Mouse (Mus musculus): ENCODE data around the gene Sulf2. TPM values are rescaled to one million over a fixed set of nuclear protein-coding genes. Genes with fewer than 3 reads are reported as not detected.
A peak's percentile ranks its signal among the peaks of the same experiment; 100 is the strongest.

Gene Sulf2
- total and polyA plus RNA-seq, 3 experiments, result not detected

DNA sequence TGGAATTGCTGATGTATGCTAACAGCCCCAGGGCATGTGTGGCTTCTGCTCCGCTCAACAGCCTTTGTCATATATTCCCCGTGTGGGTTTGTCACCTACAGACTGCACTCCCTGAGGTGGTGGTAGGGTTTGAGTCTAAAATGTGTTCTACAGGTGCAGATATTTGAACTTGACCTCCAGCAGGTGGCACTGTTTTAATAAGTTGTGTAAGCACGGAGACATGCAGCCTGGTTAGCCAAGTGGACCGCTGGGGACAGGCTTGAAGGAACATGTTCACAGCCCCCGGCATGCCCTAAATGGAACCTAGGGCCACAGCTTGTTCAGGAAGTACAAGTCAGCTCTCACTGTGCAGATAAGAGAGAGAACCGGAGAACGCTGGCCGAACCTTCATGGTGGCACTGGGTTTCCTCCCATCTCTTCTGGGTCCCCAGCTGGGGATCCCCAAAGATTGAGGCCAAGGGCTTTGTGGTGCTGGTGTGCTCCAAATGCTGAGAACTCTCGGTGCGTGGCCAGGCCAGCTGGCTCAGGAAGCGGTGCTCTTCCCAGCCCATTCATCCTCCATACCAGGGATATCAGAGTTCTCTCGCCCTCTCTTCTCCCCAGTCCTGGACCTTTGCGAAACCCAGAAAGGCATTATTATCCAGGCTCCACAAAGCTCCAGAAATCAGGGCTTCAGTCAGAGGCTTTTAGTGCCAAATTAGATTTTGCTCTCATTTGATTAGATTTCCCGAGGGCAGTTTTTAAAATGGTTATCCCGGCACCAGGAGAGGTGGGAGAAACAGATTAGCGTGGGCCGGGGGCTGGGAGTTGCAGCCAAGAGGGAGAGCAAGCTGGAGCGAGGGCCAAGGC is 57.8 kb downstream of the Sulf2 start:
- Histone ChIP-seq H3K36me3 (ENCODE audit: control insufficient read depth in 1 of 2, insufficient read depth in 2 of 2, low read length in 2 of 2) (no peaks in the 10 kb centered on the region), H3K27ac (ENCODE audit: control insufficient read depth, low read depth, low read length) (no peak overlapping the region), H3K4me3 (ENCODE audit: control insufficient read depth in 1 of 2, insufficient read depth in 1 of 2, low read depth in 2 of 2, low read length in 2 of 2) (no peak overlapping the region), H3K79me2 (ENCODE audit: control insufficient read depth, insufficient read depth, low read length, poor library complexity) (no peaks in the 10 kb centered on the region), H3K9me3 (replicated peaks; ENCODE audit: insufficient read depth, low read length) (no peaks in the 10 kb centered on the region), H3K4me1 (ENCODE audit: control insufficient read depth in 1 of 2, insufficient read depth in 2 of 2, low read length in 2 of 2) (no peaks in the 10 kb centered on the region), H3K9ac (ENCODE audit: control insufficient read depth, low read depth, low read length, poor library complexity, severe bottlenecking) (no peak overlapping the region), H3K27me3 (ENCODE audit: control insufficient read depth in 1 of 2, insufficient read depth in 2 of 2, low read length in 2 of 2) (no peaks in the 10 kb centered on the region)
- TF ChIP-seq CTCF (IDR thresholded peaks at IDR 0.05 in 2 of 3, conservative IDR thresholded peaks at IDR 0.05 in 1 of 3; ENCODE audit: control insufficient read depth in 1 of 3, insufficient read depth in 1 of 3, low read depth in 2 of 3, low read length in 3 of 3, poor library complexity in 1 of 3, severe bottlenecking in 1 of 3) (peak; percentile 25 to 66 (median 43)), NELFE (IDR thresholded peaks at IDR 0.05; ENCODE audit: low read depth, low read length) (no peak), KAT2A (conservative IDR thresholded peaks at IDR 0.05; ENCODE audit: low read depth, low read length) (no peak), RAD21 (IDR thresholded peaks at IDR 0.05; ENCODE audit: low read depth, low read length) (peak; percentile 37), GATA1 (IDR thresholded peaks at IDR 0.05; ENCODE audit: low read depth, low read length) (no peak), MAX (IDR thresholded peaks at IDR 0.05; ENCODE audit: low read length) (no peak), USF1 (IDR thresholded peaks at IDR 0.05; ENCODE audit: low read depth, low read length) (no peak), SMC3 (IDR thresholded peaks at IDR 0.05; ENCODE audit: low read depth, low read length) (peak; percentile 66)
- peak; percentile 55 for DNase-seq (ENCODE audit: low read depth, low spot score)

DNA sequence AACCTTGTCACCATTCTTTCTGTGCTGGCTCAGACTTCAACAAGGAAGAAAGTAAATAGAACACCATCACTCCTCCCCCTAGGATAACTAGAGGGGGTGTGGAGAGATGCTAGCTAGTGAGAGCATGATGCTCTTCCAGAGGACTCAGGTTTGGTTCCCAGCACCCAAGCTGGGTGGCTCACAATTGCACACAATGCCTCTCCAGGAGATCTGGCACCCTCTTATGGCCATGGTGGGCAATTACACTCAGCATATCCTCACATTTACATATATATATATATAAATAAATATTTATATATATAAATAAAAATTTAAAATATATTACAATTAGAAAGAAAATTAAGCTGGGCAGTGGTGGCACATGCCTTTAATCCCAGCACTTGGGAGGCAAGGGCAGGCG is 58.6 kb downstream of the Sulf2 start:
- H3K9ac ChIP-seq (ENCODE audit: control insufficient read depth, low read depth, low read length, poor library complexity, severe bottlenecking), result no peak overlapping the region
- DNase-seq (ENCODE audit: low read depth, low spot score), result peak; percentile 23
- H3K27me3 ChIP-seq (ENCODE audit: control insufficient read depth in 1 of 2, insufficient read depth in 2 of 2, low read length in 2 of 2), result no peaks in the 10 kb centered on the region

DNA sequence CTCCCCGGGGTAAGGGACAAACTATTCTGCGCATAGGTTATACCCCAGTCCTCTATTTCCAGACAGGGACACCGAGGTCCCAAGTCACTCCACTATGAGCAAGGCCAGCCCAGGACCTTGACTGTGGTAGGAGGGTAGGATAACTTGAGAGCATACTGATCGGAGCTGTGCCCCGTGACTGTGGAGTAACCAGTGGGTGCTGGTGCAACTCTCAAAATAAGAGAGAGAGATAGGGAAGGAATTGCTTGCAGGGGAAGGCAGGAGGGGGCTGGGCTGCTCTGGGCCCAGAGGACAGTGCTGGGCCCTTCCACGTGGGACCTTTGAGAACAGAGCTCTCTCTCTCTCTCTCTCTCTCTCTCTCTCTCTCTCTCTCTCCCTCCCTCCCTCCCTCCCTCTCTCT is 59.2 kb downstream of the Sulf2 start:
- Histone ChIP-seq H3K9me3 (replicated peaks; ENCODE audit: insufficient read depth, low read length) (no peaks in the 10 kb centered on the region), H3K36me3 (ENCODE audit: control insufficient read depth in 1 of 2, insufficient read depth in 2 of 2, low read length in 2 of 2) (no peaks in the 10 kb centered on the region), H3K27ac (ENCODE audit: control insufficient read depth, low read depth, low read length) (no peak overlapping the region), H3K79me2 (ENCODE audit: control insufficient read depth, insufficient read depth, low read length, poor library complexity) (no peaks in the 10 kb centered on the region), H3K4me3 (ENCODE audit: control insufficient read depth in 1 of 2, insufficient read depth in 1 of 2, low read depth in 2 of 2, low read length in 2 of 2) (no peak overlapping the region), H3K9ac (ENCODE audit: control insufficient read depth, low read depth, low read length, poor library complexity, severe bottlenecking) (no peak overlapping the region), H3K4me1 (ENCODE audit: control insufficient read depth in 1 of 2, insufficient read depth in 2 of 2, low read length in 2 of 2) (no peaks in the 10 kb centered on the region), H3K27me3 (ENCODE audit: control insufficient read depth in 1 of 2, insufficient read depth in 2 of 2, low read length in 2 of 2) (no peaks in the 10 kb centered on the region)
- no peak for DNase-seq (ENCODE audit: low read depth, low spot score)
- TF ChIP-seq KAT2A (conservative IDR thresholded peaks at IDR 0.05; ENCODE audit: low read depth, low read length) (no peak), GABPA (IDR thresholded peaks at IDR 0.05; ENCODE audit: low read depth, low read length) (no peak), MYB (IDR thresholded peaks at IDR 0.05; ENCODE audit: low read depth, low read length) (no peak), POLR2AphosphoS2 (IDR thresholded peaks at IDR 0.05; ENCODE audit: low read length) (no peak), ELF1 (IDR thresholded peaks at IDR 0.05; ENCODE audit: low read depth, low read length) (no peak), E2F4 (IDR thresholded peaks at IDR 0.05; ENCODE audit: borderline replicate concordance, low read depth, low read length) (no peak), CHD2 (IDR thresholded peaks at IDR 0.05; ENCODE audit: low read length) (no peak), NRF1 (IDR thresholded peaks at IDR 0.05; ENCODE audit: insufficient read depth, low read depth, low read length, poor library complexity, severe bottlenecking) (no peak), MAZ (IDR thresholded peaks at IDR 0.05; ENCODE audit: low read depth, low read length) (no peak), UBTF (IDR thresholded peaks at IDR 0.05; ENCODE audit: borderline replicate concordance, insufficient read depth, low read depth, low read length) (no peak), CTCF (IDR thresholded peaks at IDR 0.05 in 2 of 3, conservative IDR thresholded peaks at IDR 0.05 in 1 of 3; ENCODE audit: control insufficient read depth in 1 of 3, insufficient read depth in 1 of 3, low read depth in 2 of 3, low read length in 3 of 3, poor library complexity in 1 of 3, severe bottlenecking in 1 of 3) (no peak), ZC3H11A (IDR thresholded peaks at IDR 0.05; ENCODE audit: low read depth, low read length) (no peak), SIN3A (IDR thresholded peaks at IDR 0.05; ENCODE audit: low read length) (no peak), SMC3 (IDR thresholded peaks at IDR 0.05; ENCODE audit: low read depth, low read length) (no peak), CHD1 (IDR thresholded peaks at IDR 0.05; ENCODE audit: low read depth, low read length) (no peak), TAL1 (IDR thresholded peaks at IDR 0.05; ENCODE audit: low read length) (no peak), TBP (IDR thresholded peaks at IDR 0.05; ENCODE audit: low read depth, low read length) (no peak)

More for the DNA sequence above, 58.6 kb downstream of the Sulf2 start:
- no peak overlapping the region for H3K4me3 ChIP-seq (ENCODE audit: control insufficient read depth in 1 of 2, insufficient read depth in 1 of 2, low read depth in 2 of 2, low read length in 2 of 2)
- H3K27ac ChIP-seq (ENCODE audit: control insufficient read depth, low read depth, low read length), result no peak overlapping the region
- H3K79me2 ChIP-seq (ENCODE audit: control insufficient read depth, insufficient read depth, low read length, poor library complexity), result no peaks in the 10 kb centered on the region
- no peaks in the 10 kb centered on the region for H3K9me3 ChIP-seq (replicated peaks; ENCODE audit: insufficient read depth, low read length)
- H3K36me3 ChIP-seq (ENCODE audit: control insufficient read depth in 1 of 2, insufficient read depth in 2 of 2, low read length in 2 of 2), result no peaks in the 10 kb centered on the region
- no peaks in the 10 kb centered on the region for H3K4me1 ChIP-seq (ENCODE audit: control insufficient read depth in 1 of 2, insufficient read depth in 2 of 2, low read length in 2 of 2)
- TF ChIP-seq MYC (IDR thresholded peaks at IDR 0.05; ENCODE audit: low read depth, low read length) (no peak), CHD2 (IDR thresholded peaks at IDR 0.05; ENCODE audit: low read length) (no peak), TBP (IDR thresholded peaks at IDR 0.05; ENCODE audit: low read depth, low read length) (no peak), CTCF (IDR thresholded peaks at IDR 0.05 in 2 of 3, conservative IDR thresholded peaks at IDR 0.05 in 1 of 3; ENCODE audit: control insufficient read depth in 1 of 3, insufficient read depth in 1 of 3, low read depth in 2 of 3, low read length in 3 of 3, poor library complexity in 1 of 3, severe bottlenecking in 1 of 3) (peak in 2 of 3 experiments; percentile 27 to 28; a peak in 3 of 6 replicates), GATA1 (IDR thresholded peaks at IDR 0.05; ENCODE audit: low read depth, low read length) (no peak)
